Mouse (Mus musculus) adrenal gland, adult (tissue): ENCODE results near the gene Ramp2.
A peak's percentile ranks its signal among the peaks of the same experiment; 100 is the strongest.

Experiments
- DNase-seq, 2 experiments: peaks; one replicate each; pipeline ENCODE4 v3.0.0; 2022 to 2023; ENCODE audit warnings: low spot score in 1 of 2; ENCODE audit not compliant: inconsistent age in 2 of 2

Ramp2 gene

DNA sequence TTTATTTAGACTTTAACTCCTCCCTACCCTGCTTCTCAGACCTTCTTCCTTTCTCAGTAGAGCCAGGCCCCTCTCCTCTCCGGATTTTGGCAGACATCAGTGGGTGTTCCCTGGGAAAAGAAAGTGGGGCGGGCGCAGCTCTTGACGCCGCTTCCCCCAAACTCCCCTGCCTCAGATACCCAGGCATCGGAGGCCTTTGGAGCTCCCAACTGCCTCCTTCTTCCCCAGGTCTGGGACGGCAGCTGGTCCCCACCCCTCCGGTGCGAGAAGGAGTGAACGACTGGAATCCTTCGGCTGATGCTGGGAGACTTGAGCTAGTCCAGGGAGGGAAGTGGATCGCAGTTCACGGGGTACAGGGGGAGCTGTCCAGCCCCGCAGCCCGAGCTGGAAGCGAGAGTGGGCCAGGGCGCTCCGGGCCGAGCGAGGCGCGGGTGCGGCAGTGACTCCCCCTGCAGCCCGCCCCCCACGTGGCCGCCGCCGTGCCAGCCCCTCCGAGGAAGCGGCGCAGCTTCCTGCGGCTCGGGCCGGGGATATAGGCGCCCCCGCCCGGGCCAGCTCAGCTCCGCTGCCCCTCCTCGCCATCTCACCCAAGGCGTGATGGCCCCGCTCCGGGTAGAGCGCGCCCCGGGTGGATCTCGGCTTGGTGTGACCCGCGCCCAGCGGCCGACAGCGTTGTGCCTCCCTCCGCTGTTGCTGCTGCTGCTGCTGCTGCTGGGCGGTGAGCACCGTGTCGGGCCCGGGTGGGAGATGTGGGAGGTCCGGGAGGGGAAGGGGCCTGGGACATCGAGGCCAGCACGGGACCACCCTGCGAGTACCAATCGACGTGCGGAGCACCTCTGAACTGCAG is at the start of gene Ramp2:
Gene Ramp2 (plus strand): TSS at position 174 of the 847 bp plus-strand sequence.
- DNase-seq, result peak; percentile 62 to 76

DNA sequence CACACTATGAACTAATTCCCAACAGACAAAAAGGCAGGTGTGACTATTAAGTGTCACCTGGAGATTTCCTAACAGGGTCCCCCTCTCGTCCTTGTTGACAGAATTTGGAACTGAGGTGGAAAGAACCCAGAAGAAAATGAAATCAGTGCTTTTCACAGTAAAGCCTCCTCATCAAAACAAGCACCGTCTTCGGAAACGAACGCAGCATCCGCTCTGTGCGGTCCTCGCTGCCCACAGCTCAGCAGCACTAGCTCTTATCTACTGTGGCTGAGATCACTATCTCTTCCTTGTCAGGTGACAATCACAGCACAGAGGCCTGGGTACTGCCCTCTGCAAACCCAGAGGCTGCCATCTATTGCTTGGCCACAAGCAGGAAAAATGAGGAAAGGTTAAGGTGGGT is 49.7 kb upstream of the Ramp2 start:
- DNase-seq, result no peak

DNA sequence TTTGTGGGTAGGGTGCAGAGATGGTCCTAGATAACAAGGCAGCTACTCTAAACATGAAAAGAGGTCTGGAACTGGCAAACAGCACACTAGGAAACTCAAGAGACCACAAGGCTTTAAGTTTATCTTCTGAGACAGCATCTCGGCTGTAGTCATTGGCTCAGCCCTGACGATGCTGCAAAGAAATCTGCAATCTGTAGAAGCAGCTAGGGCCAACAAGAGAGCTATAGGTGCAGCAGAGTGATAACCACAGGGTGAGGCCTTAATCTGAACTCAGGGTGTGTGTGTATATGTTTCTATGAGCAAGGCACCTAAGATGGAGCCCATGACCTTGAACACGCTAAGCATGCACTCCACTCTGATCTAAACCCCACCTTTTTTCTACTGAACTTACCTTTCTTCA is 46.3 kb upstream of the Ramp2 start:
- no peak for DNase-seq

DNA sequence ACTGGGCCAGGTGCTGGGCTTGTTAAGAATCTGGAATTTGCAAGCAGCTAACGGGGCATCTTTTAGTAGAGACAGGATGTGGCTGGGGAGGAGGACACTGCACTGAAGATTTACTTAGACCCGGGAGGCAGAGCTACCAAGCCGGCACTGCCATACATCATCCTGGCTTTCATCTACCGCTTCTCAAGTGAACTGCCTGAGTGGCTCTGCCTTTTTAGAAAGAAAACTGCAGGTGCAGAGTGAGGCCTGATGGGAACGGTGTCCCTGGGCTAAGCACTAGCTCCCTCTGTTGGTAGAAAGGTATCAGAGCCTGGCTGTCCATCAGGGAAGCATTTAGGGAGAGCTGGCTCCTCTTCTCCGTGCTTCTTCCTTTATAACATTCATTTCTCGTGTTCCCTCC is 44.8 kb upstream of the Ramp2 start:
- DNase-seq, result peak in 1 of 2 experiments; percentile 72

DNA sequence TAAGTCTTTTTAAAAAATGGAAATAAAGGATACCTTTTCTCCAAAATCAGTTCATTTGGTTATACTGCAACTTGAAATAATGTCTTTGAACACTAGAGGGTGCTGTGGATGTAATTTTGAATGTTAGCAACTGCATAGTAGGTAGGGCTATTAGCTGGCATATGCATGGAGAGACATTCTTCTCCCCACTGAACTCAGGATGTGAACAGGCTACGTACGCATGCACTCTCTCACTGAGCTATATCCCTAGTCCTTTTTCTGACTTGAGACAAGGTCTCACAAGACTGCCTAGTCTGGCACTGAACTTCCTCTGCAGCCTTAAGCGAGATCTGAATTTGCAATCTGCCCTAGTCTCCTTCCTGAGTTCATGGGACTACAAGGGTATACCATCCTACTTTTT is 33.9 kb upstream of the Ramp2 start:
- DNase-seq, result peak in 1 of 2 experiments; percentile 88

DNA sequence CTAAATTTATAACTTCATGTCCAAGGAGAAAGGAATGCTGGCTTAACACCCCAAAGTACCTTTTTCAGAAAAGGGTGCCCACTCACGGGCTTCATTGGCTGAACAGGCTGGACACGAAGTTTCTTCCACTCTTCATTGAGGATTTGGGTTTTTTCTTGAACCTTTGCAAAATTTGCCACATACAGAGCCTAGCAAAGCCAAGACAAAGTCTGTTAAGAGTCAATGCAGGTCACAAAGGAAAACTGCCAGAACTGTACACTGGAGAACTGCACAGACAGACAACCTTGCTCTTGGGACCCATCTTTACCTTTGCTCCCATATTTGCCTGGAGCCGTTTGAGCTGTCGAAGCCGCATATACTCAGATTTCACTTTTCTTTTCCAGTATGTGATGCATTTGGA is 28.9 kb upstream of the Ramp2 start:
- no peak for DNase-seq

DNA sequence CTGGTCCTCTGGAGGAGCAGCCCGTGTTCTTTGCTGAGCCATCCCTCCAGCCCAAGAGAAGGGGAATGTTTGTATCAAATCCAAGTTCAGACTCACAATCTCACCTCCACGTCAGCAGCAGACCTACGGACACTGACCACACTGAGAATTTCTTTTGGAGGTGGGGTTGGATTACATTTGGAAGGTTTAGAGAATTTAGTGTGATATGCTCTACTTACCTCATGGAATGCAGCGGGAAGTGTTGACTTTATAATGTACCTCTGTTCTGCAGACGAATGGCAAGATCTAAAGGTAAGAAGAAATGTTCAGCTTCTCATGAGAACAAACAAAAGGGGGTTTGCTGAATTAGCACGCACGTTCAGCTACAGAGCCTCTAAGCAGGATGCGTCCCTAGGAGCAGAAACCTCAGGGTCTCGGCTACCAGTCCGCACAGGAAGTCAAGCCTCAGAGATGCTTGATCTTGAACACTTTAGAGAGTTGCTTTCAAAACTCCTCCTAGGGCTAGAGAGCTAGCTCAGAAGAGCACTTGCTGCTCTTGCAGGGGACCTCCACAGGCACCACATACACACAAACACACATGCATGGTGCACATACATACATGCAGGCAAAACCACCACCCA is 27.3 kb upstream of the Ramp2 start:
- DNase-seq, result no peak

DNA sequence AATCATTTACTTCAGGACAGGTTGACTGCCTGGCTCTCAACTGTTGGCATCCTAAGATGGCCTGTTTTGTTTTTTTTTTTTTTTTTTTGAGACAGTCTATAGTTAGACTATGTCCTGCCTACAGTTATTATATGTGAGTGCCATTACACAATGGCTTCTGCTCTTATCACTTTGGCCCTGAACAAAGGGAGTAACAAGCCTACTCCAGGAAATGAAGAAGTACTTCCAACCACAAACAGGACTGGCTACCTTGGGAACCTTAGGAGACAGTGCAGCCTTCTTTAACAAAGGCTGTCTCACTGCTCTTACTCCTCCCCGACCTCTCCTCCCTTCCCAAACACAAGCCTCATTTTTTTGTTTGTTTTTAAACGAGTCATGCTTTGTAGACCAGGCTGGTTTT is 25.0 kb upstream of the Ramp2 start:
- DNase-seq, result no peak

DNA sequence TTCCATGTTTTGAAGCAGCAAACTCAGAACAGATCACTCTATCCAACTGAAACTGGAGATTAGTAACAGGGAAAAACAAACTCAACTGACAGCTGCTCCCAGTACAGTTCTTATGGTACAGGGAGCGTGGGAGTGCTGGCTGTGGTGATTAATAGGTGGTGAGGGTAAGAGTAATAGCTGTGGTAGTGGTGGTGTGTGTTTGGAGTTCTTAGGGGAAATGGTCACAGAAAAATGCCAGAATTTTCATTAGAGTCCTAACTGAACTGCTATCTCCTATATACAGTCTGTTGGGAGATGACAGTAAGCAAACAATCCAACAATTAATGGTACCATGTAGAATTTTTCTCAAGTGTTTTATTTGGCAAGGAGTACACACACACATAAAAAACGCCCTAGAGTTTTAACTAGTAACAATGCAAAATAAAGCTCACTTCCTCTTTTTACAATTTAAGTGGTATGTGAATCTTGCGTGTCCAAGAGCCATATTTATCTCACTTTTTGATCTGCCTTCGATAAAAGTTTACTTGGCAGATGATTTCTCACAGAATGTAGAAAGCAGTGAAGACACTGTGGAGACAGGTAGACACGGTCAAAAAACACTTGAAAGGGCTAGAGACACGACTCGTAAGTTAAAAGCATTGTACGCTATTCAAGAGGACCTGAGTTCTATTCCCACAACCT is 24.4 kb upstream of the Ramp2 start:
- peak in 1 of 2 experiments; percentile 37 for DNase-seq

DNA sequence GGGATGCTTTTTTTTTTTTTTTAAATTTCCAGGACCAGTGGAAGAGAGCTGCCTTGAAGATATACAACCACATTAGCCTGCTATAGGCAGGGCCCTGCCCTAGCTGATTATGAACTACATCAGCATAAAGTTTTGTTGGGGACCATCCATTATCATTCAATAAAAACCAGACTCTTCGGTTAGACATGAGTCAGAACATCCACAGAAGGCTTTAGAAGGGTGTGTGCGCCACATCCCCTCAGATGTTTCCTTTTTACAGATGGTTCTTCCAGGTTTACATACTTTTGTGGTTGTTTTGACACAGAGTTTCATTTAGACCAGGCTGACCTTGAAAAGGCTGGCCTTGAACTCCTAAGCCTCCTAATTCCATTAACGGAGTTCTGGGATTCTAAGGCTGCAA is 21.5 kb upstream of the Ramp2 start:
- DNase-seq, result no peak

DNA sequence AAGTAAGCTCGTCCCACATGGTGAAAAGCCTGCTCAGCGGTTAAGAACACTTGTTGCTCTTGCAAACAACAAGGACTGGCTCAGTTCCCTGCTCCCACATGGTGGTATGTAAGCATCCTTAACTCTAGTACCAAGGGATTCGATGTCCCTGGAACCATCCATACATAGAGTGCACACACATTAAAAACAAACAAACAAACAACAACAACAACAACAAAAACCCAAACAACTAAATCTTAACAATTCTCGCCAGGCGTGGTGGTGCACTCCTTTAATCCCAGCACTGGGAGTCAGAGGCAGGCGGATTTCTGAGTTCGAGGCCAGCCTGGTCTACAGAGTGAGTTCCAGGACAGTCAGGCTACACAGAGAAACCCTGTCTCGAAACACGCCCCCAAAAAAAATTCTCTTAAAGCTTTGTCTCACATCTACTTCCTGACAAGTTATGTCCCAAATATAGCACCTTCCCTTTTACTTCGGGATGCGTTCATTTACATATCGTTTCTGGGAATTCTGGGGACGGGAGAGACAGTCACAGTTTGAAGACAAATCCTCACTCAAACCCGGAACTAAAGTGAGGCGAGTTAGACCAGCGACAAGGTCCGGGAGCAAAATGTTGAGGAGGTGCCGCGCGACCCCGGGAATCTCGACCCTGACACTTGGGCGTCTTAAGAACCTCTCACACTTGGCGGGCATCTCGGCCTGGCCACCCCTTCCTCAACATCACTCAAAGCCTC is 20.3 kb upstream of the Ramp2 start:
- peak in 1 of 2 experiments; percentile 31 for DNase-seq

DNA sequence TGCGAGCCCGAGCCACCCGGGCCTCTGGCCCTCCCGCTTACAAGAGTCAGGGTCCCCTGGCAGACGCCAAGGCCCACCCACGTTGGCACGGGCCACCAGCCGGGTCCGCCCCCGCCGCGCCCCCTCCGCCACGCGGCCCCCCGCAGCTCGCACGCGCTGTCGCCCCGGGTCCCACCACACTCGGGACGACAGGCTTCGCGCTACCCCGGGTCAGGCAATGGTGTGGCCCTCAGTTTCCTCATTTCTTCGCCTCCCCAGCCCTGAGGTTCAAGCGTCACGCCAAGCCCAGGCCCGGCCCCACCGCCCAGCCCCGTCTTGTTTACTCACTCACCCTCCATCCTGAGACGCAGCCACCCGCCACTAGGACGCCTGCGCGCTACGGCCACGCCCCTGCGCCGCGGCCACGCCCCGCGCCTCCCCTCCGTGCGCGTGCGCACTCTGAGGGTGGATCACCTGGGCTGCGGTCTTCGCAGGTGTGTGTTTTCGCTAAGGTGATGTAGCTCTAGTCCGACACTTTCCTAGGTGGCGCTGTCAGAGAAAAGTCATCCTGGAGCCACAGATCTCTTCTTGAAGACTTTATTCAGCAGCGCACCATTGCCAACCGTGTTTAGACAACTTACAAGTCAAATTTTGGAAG is 19.6 kb upstream of the Ramp2 start, which contains the start of gene Ezh1:
Gene Ezh1 (minus strand): TSS at position 399 of the 637 bp plus-strand sequence.
- peak; percentile 91 to 97 for DNase-seq

DNA sequence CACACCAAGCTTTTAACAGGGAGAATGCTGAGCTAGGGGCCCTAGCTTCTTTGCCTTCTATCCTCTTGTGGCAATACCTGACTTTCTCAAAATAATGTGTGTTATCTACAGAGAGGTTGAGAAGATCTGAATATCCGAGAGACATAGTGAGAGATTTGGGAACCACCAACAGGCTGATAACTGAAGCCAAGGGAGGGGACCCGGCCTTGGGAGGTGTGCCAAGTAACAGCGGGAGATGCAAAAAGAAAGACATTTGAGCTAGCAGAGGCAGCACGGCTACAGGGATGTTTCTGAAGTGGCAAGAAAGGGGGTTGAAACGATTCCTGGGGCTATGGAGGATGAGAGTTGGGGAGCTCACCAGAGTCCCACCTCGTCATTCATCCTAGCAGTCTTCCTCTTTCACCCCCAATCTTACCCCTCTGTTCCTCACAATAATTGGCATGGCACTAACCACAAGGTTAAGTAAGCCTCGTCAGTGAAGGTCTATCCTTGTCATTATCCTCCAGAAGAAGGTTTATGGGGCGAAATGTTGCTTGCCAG is 16.4 kb upstream of the Ramp2 start:
- peak; percentile 62 to 81 for DNase-seq

DNA sequence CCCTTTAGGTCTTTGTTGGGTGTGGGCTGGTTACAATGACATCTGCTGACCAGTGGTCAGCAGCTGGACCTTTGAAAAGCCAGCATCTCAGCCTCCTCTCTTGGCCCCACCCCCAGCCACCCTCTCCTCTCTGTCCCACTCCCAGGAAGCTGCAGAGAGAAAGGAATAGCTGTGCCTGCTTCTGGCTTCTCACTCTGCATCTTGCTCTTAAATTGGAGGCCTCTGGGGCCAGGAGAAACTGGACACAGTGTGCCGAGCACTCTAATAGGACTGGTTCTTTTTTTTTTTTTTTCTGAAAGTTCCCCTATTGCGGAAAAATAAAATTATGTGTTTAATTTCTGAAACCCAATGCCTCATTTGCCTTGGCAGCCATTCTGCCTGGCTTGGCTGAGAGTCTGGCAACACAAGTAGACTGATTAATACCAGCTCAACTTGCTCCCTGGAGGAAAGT is 15.7 kb upstream of the Ramp2 start:
- no peak for DNase-seq

DNA sequence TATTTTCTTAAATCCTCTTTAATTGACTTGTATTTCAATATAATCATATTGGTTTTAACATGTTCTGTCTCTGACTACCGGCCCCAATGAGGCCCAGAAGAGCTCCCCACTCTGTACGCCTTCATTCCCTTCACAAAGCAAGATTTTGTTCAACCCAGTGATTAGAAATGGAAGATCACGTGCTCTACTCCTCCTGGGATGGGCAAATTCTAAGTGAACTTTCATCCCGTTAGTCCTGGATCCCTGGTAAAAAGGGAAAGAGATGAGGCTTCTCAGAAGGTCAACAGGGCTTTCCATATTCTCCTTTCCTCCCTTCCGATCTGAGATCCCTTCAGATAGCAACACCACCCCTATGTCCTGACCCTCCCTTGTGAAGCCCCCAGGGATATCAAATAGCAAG is 15.3 kb upstream of the Ramp2 start:
- DNase-seq, result no peak

DNA sequence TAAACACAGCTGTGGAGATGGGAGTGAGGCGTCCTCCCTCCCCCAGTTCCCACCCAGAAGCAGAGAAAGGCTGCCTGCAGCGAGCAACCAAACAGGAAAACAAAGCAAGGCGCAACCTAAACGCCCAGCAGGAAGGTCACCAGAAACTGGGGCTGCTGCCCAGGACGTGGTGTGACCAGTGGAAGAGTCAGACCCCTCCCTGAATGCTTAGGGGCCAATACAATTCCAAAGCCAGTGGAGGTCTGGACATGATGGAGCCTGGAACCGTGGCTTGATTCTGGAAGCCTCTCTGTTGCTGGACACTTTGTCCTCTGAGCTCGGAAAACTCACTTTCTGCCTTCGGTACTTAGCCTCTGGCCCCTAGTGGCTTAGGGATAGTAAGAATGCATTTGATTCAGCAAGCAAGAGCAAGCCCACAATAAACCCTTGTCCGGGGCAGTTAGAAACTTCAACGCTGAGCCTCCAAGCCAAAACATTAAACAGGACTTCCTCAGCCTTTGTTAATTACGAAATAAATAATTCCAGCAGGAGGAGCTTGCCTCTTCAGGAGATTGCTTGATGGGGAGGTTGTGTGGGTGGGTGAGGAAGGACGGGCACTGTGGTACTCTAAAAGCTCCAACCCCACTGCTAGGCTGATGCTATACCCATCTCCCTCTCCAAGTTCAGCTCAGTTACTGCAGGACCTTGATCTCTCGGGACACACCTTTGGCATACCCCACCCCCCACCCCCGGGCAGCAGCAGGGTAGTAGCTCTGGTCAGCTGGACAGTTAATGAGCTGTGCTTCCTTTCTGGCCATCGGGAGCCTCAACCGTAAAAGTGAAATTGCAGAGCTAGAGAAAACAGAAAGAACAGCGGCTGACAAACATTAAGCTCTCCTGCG is 14.6 kb upstream of the Ramp2 start:
- peak; percentile 54 to 75 for DNase-seq

DNA sequence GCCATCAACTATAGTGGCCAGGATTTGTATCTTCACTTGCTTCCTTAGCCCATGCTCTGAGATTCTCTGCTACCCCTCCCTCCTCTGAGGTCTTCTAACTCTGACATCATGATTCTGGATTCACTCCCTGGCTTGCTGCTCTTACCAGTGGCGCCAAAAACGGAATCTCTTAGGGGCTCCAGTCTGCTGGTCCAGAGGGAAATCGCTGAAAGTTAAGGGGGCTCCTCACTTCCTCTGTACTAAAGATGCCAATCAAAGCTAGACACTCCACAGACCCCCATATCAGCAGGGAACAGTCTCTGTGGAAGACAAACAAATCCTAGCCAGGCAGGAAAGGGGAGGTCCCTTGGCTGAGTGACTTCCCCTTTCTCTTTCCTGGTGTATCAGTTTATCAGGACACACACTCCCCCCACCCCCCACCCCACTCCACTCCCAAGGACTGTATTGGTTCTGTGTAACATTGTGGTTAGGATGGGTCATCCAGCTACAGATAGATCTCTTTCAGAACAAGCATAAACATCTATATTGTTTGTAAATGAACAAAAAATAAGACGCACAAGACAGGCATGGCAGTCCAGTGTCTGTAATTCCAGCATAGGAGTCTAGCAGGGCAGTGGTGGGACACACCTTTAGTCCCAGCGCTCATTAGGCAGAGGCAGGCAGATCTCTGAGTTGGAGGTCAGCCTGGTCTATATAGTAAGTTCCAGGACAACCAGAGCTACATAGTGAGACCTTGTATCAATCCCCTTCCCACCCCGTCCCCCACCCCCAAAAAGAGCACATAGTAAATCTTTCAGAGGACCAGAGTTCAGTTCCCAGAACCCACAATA is 13.6 kb upstream of the Ramp2 start:
- peak in 1 of 2 experiments; percentile 68 for DNase-seq

DNA sequence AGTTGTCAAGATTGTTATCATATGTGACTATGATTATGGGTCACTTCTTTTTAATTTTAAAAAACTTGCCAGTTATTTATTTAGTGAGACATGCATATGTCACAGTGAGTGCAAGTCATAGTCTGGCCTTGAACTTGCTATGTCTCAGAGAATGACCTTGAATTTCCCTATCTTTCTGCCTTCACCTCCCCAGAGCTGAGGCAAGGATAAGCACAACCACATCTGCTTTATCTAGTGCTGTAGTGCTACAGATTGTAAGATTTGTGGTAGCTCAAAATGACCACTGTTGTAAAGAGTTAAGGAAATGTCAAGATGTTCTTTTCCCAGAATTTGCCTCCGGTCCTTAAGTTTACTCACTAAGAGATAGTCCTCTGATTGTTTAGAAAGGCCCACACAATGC is 12.6 kb upstream of the Ramp2 start:
- DNase-seq, result no peak
